Mouse (Mus musculus) c-Kit-negative CD71-positive TER-119-positive erythroid progenitor cells, embryonic 14.5 days (primary cell): ENCODE data around the gene Pi16.

ENCODE experiments used
- DNase-seq: peaks from one replicate; pipeline ENCODE4 v3.0.0-alpha.2; 2013; ENCODE audit warnings: low read depth, low spot score

Pi16 gene

GRCm38 (mm10) chr17:29304376-29305057 lies 13.0 kb upstream of the Pi16 start:
- DNase-seq = no peak

- no peak for DNase-seq
These were observed 12.2 kb upstream of the Pi16 start for GRCm38 (mm10) chr17:29305058-29305806.

- no peak for DNase-seq
These were observed 11.6 kb upstream of the Pi16 start for GRCm38 (mm10) chr17:29305871-29306270.

- DNase-seq = no peak
These were observed 7.3 kb upstream of the Pi16 start for GRCm38 (mm10) chr17:29310056-29310623.

- no peak for DNase-seq
These were observed 5.9 kb upstream of the Pi16 start for GRCm38 (mm10) chr17:29311602-29312001.

- DNase-seq = no peak
These were observed 5.4 kb upstream of the Pi16 start for GRCm38 (mm10) chr17:29312082-29312481.

GRCm38 (mm10) chr17:29313300-29313699 lies 4.2 kb upstream of the Pi16 start:
- peak; percentile 27 for DNase-seq

GRCm38 (mm10) chr17:29315672-29316465 lies 1.6 kb upstream of the Pi16 start:
- no peak for DNase-seq

GRCm38 (mm10) chr17:29316891-29317290 lies 589 bp upstream of the Pi16 start:
- no peak for DNase-seq

- no peak for DNase-seq
These were observed 1.3 kb downstream of the Pi16 start for GRCm38 (mm10) chr17:29318731-29319250.

GRCm38 (mm10) chr17:29319476-29319875 lies 2.0 kb downstream of the Pi16 start:
- DNase-seq = no peak

- no peak for DNase-seq
These were observed 2.6 kb downstream of the Pi16 start for GRCm38 (mm10) chr17:29319881-29320639.

GRCm38 (mm10) chr17:29321765-29322602 lies 4.5 kb downstream of the Pi16 start:
- no peak for DNase-seq

- no peak for DNase-seq
These were observed 5.1 kb downstream of the Pi16 start for GRCm38 (mm10) chr17:29322603-29322962.

GRCm38 (mm10) chr17:29323625-29324024 lies 6.1 kb downstream of the Pi16 start:
- no peak for DNase-seq

GRCm38 (mm10) chr17:29325831-29326230 lies 8.4 kb downstream of the Pi16 start:
- no peak for DNase-seq

- DNase-seq = no peak
These were observed 9.3 kb downstream of the Pi16 start for GRCm38 (mm10) chr17:29326531-29327529.

- no peak for DNase-seq
These were observed 10.2 kb downstream of the Pi16 start for GRCm38 (mm10) chr17:29327691-29328090.

GRCm38 (mm10) chr17:29330221-29330620 lies 12.7 kb downstream of the Pi16 start:
- DNase-seq = no peak
